Mouse (Mus musculus) G1E (cell line): ENCODE measurements around the gene Marc2.

Experiments used
- CTCF ChIP-seq: IDR thresholded peaks from 2 replicates; pipeline ENCODE4 v1.5.1; 2012; ENCODE audit warnings: low read depth, low read length, inconsistent platforms, mixed read lengths
- GATA1 ChIP-seq: IDR thresholded peaks from 2 replicates; pipeline ENCODE4 v1.6.1; 2012; ENCODE audit warnings: borderline replicate concordance, low read length, inconsistent platforms, mixed read lengths
- POLR2AphosphoS5 ChIP-seq: IDR thresholded peaks from 2 replicates; pipeline ENCODE4 v1.6.1; 2012; ENCODE audit warnings: low read depth, low read length, inconsistent platforms; ENCODE audit not compliant: insufficient replicate concordance
- TAL1 ChIP-seq: conservative IDR thresholded peaks from 2 replicates; pipeline ENCODE4 v1.6.1; 2012; ENCODE audit warnings: low read depth, low read length, inconsistent platforms, mixed read lengths

GRCm38 (mm10) chr1:184853339-184853738, 7.1 kb upstream of the Marc2 start:
- TF ChIP-seq CTCF (no peak), POLR2AphosphoS5 (no peak), GATA1 (no peak), TAL1 (no peak)
